Mouse (Mus musculus) forebrain, embryonic 14.5 days (tissue): Measurements from ENCODE around the gene Fgfr2. TPM values are rescaled to one million over a fixed set of nuclear protein-coding genes. Genes with fewer than 3 reads are reported as not detected.

ENCODE experiments used
- ATAC-seq: fragments of 200-750 bp; cut with Nextera tagmentation; 2 replicates; pipeline ENCODE4 v1.8.0; 2017; ENCODE audit warnings: mild to moderate bottlenecking, moderate library complexity
- DNase-seq: peaks from one replicate; pipeline ENCODE4 v3.0.0-alpha.2; 2015; ENCODE audit warnings: low spot score
- H3K27ac ChIP-seq: fragments of 300-500 bp; sonication (generic); 2 replicates; pipeline ENCODE4 v1.5.1; 2014; ENCODE audit warnings: low read depth, mild to moderate bottlenecking, control low read depth, low read length, moderate library complexity
- H3K27me3 ChIP-seq: fragments of 300-500 bp; sonication (generic); replicated peaks from 2 replicates; pipeline ENCODE4 v1.6.1; 2014; ENCODE audit warnings: low read length, control low read depth, mixed read lengths; ENCODE audit not compliant: control insufficient read depth, insufficient read depth
- H3K36me3 ChIP-seq: fragments of 300-500 bp; sonication (generic); 2 replicates; pipeline ENCODE4 v1.6.1; 2014; ENCODE audit warnings: low read length, control low read depth; ENCODE audit not compliant: control insufficient read depth, insufficient read depth
- H3K4me1 ChIP-seq: fragments of 300-500 bp; sonication (generic); 2 replicates; pipeline ENCODE4 v1.6.1; 2014; ENCODE audit warnings: antibody characterized with exemption, low read length, control low read depth; ENCODE audit not compliant: control insufficient read depth, insufficient read depth
- H3K4me2 ChIP-seq: fragments of 300-500 bp; sonication (generic); 2 replicates; pipeline ENCODE4 v1.6.1; 2014; ENCODE audit warnings: mild to moderate bottlenecking, control low read depth, low read length
- H3K4me3 ChIP-seq: fragments of 300-500 bp; sonication (generic); 2 replicates; pipeline ENCODE4 v1.5.1; 2014; ENCODE audit warnings: low read depth, low read length, control low read depth
- H3K9ac ChIP-seq: fragments of 300-500 bp; sonication (generic); 2 replicates; pipeline ENCODE4 v1.6.1; 2014; ENCODE audit warnings: mild to moderate bottlenecking, low read length, control low read depth, moderate library complexity
- H3K9me3 ChIP-seq: fragments of 300-500 bp; sonication (generic); replicated peaks from 2 replicates; pipeline ENCODE4 v1.6.1; 2016; ENCODE audit warnings: low read length, control low read depth, mixed read lengths; ENCODE audit not compliant: control insufficient read depth
- WGBS: fragments of 180-500 bp; shearing (Covaris S2); extraction: QIAGEN DNeasy Blood & Tissue Kit; methylation state at CpG from one replicate; pipeline ENCODE4 v1.1.7; 2014; 5-methylcytosine and 5-hydroxymethylcytosine counted together
- polyA plus RNA-seq: library from polyadenylated mRNA; unstranded; fragments of >200 nt; fragmentation: Nextera tagmentation; extraction: Ambion mirVana; gene quantifications from 2 replicates; pipeline ENCODE4 v1.2.1, GENCODE M21; 2014

The Fgfr2 gene
- polyA plus RNA-seq, 1 experiment from 2014 or later = 35.9 TPM

- no peak overlapping the region for H3K4me3 ChIP-seq
- no peaks in the 10 kb centered on the region for H3K9me3 ChIP-seq
- no peak overlapping the region for H3K9ac ChIP-seq
- H3K4me1 ChIP-seq = peaks cover 2% of the 10 kb centered on the region
- no peak for ATAC-seq
- H3K27me3 ChIP-seq = no peaks in the 10 kb centered on the region
- DNase-seq = no peak
- no peak overlapping the region for H3K4me2 ChIP-seq
- no peak overlapping the region for H3K27ac ChIP-seq
- no peaks in the 10 kb centered on the region for H3K36me3 ChIP-seq
- WGBS = 93% methylated on average over 6 of the region's 6 CpGs
Observed at GRCm38 (mm10) chr7:130314658-130315057, 2808.5 kb downstream of the Fgfr2 start.

GRCm38 (mm10) chr7:130311362-130311761 is 2811.8 kb downstream of the Fgfr2 start:
- H3K27me3 ChIP-seq = no peaks in the 10 kb centered on the region
- 85% methylated on average over 4 of the region's 4 CpGs for WGBS
- no peak overlapping the region for H3K4me2 ChIP-seq
- H3K27ac ChIP-seq = no peak overlapping the region
- ATAC-seq = no peak
- DNase-seq = no peak
- H3K9ac ChIP-seq = no peak overlapping the region
- H3K4me3 ChIP-seq = no peak overlapping the region
- H3K9me3 ChIP-seq = no peaks in the 10 kb centered on the region
- H3K4me1 ChIP-seq = no peaks in the 10 kb centered on the region
- no peaks in the 10 kb centered on the region for H3K36me3 ChIP-seq

- no peak overlapping the region for H3K9ac ChIP-seq
- H3K27ac ChIP-seq = no peak overlapping the region
- H3K4me1 ChIP-seq = no peaks in the 10 kb centered on the region
- no peak for ATAC-seq
- WGBS = 95% methylated on average over 2 of the region's 2 CpGs
- no peaks in the 10 kb centered on the region for H3K36me3 ChIP-seq
- H3K9me3 ChIP-seq = no peaks in the 10 kb centered on the region
- DNase-seq = no peak
- no peaks in the 10 kb centered on the region for H3K27me3 ChIP-seq
- H3K4me2 ChIP-seq = no peak overlapping the region
- no peak overlapping the region for H3K4me3 ChIP-seq
Observed at GRCm38 (mm10) chr7:130309180-130309579, 2814.0 kb downstream of the Fgfr2 start.

- 88% methylated on average over 3 of the region's 3 CpGs for WGBS
- no peak overlapping the region for H3K4me3 ChIP-seq
- DNase-seq = no peak
Observed at GRCm38 (mm10) chr7:130307036-130307435, 2816.1 kb downstream of the Fgfr2 start.

GRCm38 (mm10) chr7:130304642-130305041 is 2818.5 kb downstream of the Fgfr2 start:
- no peaks in the 10 kb centered on the region for H3K36me3 ChIP-seq
- H3K9me3 ChIP-seq = no peaks in the 10 kb centered on the region
- H3K4me3 ChIP-seq = no peak overlapping the region
- ATAC-seq (no peak), DNase-seq (no peak)
- H3K27ac ChIP-seq = no peak overlapping the region
- no peak overlapping the region for H3K9ac ChIP-seq
- H3K4me1 ChIP-seq = no peaks in the 10 kb centered on the region
- H3K27me3 ChIP-seq = no peaks in the 10 kb centered on the region
- 85% methylated on average over 1 of the region's 1 CpGs for WGBS
- no peak overlapping the region for H3K4me2 ChIP-seq

More at GRCm38 (mm10) chr7:130307036-130307435, 2816.1 kb downstream of the Fgfr2 start:
- no peak for ATAC-seq
- Histone ChIP-seq H3K4me2 (no peak overlapping the region), H3K4me1 (no peaks in the 10 kb centered on the region), H3K27me3 (no peaks in the 10 kb centered on the region), H3K27ac (no peak overlapping the region), H3K36me3 (no peaks in the 10 kb centered on the region), H3K9ac (no peak overlapping the region), H3K9me3 (no peaks in the 10 kb centered on the region)

GRCm38 (mm10) chr7:130303464-130303863 is 2819.7 kb downstream of the Fgfr2 start:
- no peak overlapping the region for H3K27ac ChIP-seq
- no peak overlapping the region for H3K9ac ChIP-seq
- ATAC-seq = no peak
- no peaks in the 10 kb centered on the region for H3K36me3 ChIP-seq
- no peaks in the 10 kb centered on the region for H3K27me3 ChIP-seq
- H3K4me1 ChIP-seq = no peaks in the 10 kb centered on the region
- 51% methylated on average over 8 of the region's 8 CpGs for WGBS
- H3K9me3 ChIP-seq = no peaks in the 10 kb centered on the region
- DNase-seq = no peak
- H3K4me3 ChIP-seq = no peak overlapping the region
- H3K4me2 ChIP-seq = no peak overlapping the region

GRCm38 (mm10) chr7:130300606-130301005 is 2822.5 kb downstream of the Fgfr2 start:
- no peak overlapping the region for H3K9ac ChIP-seq
- no peak for DNase-seq
- no peaks in the 10 kb centered on the region for H3K36me3 ChIP-seq
- no peak overlapping the region for H3K27ac ChIP-seq
- 89% methylated on average over 3 of the region's 3 CpGs for WGBS
- no peaks in the 10 kb centered on the region for H3K27me3 ChIP-seq
- no peak overlapping the region for H3K4me2 ChIP-seq
- no peaks in the 10 kb centered on the region for H3K4me1 ChIP-seq
- no peak overlapping the region for H3K4me3 ChIP-seq
- ATAC-seq = no peak
- H3K9me3 ChIP-seq = no peaks in the 10 kb centered on the region

- H3K27ac ChIP-seq = no peak overlapping the region
- no peak overlapping the region for H3K4me3 ChIP-seq
- no peaks in the 10 kb centered on the region for H3K4me1 ChIP-seq
- no peak overlapping the region for H3K4me2 ChIP-seq
- DNase-seq (no peak), ATAC-seq (no peak)
- no peaks in the 10 kb centered on the region for H3K36me3 ChIP-seq
- H3K9me3 ChIP-seq = no peaks in the 10 kb centered on the region
- no peaks in the 10 kb centered on the region for H3K27me3 ChIP-seq
- H3K9ac ChIP-seq = no peak overlapping the region
- WGBS = 59% methylated on average over 3 of the region's 3 CpGs
Observed at GRCm38 (mm10) chr7:130298926-130299594, 2824.1 kb downstream of the Fgfr2 start.

- Histone ChIP-seq H3K27me3 (0 out of 2 replicates have a peak, but pooled peaks cover 6% of the 10 kb centered on the region), H3K4me3 (no peak overlapping the region), H3K27ac (no peak overlapping the region), H3K9me3 (no peaks in the 10 kb centered on the region), H3K36me3 (no peaks in the 10 kb centered on the region), H3K4me2 (no peak overlapping the region), H3K9ac (no peak overlapping the region), H3K4me1 (peaks cover 9% of the 10 kb centered on the region)
- DNase-seq = no peak
- WGBS = 89% methylated on average over 6 of the region's 6 CpGs
- ATAC-seq = no peak
Observed at GRCm38 (mm10) chr7:130291179-130291578, 2832.0 kb downstream of the Fgfr2 start.
